Mouse (Mus musculus) midbrain, embryonic 15.5 days (tissue): ENCODE data around the gene Bphl. TPM values are rescaled to one million over a fixed set of nuclear protein-coding genes. Genes with fewer than 3 reads are reported as not detected.

ENCODE experiments used
- ATAC-seq: fragments of 200-750 bp; cut with Nextera tagmentation; replicated peaks from 2 replicates; pipeline ENCODE4 v1.8.0; 2017; ENCODE audit warnings: moderate TSS enrichment
- H3K27ac ChIP-seq: fragments of 300-500 bp; sonication (generic); 2 replicates; pipeline ENCODE4 v1.5.1; 2015; ENCODE audit warnings: mild to moderate bottlenecking, inconsistent platforms
- H3K27me3 ChIP-seq: fragments of 300-500 bp; sonication (generic); replicated peaks from 2 replicates; pipeline ENCODE4 v1.6.1; 2015; ENCODE audit warnings: inconsistent platforms
- H3K36me3 ChIP-seq: fragments of 300-500 bp; sonication (generic); replicated peaks from 2 replicates; pipeline ENCODE4 v1.6.1; 2015; ENCODE audit warnings: inconsistent platforms
- H3K4me1 ChIP-seq: fragments of 300-500 bp; sonication (generic); 2 replicates; pipeline ENCODE4 v1.6.1; 2015; ENCODE audit warnings: inconsistent platforms
- H3K4me2 ChIP-seq: fragments of 300-500 bp; sonication (generic); 2 replicates; pipeline ENCODE4 v1.6.1; 2015; ENCODE audit warnings: inconsistent platforms, mild to moderate bottlenecking, moderate library complexity
- H3K4me3 ChIP-seq: fragments of 300-500 bp; sonication (generic); 2 replicates; pipeline ENCODE4 v1.5.1; 2015; ENCODE audit warnings: mild to moderate bottlenecking, inconsistent platforms
- H3K9ac ChIP-seq: fragments of 300-500 bp; sonication (generic); 2 replicates; pipeline ENCODE4 v1.6.1; 2015; ENCODE audit warnings: mild to moderate bottlenecking, inconsistent platforms
- H3K9me3 ChIP-seq: fragments of 300-500 bp; sonication (generic); 2 replicates; pipeline ENCODE4 v1.6.1; 2016; ENCODE audit warnings: inconsistent platforms
- WGBS: fragments of 180-500 bp; shearing (Covaris S2); methylation state at CpG from one replicate; pipeline ENCODE4 v1.1.7; 2015; ENCODE audit warnings: mixed read lengths; 5-methylcytosine and 5-hydroxymethylcytosine counted together
- polyA plus RNA-seq: library from polyadenylated mRNA; unstranded; fragments of >200 nt; fragmentation: Nextera tagmentation; extraction: Ambion mirVana; gene quantifications from 2 replicates; pipeline ENCODE4 v1.2.1, GENCODE M21; 2015

Bphl gene
- polyA plus RNA-seq, 1 experiment from 2014 or later: 35.4 TPM

DNA sequence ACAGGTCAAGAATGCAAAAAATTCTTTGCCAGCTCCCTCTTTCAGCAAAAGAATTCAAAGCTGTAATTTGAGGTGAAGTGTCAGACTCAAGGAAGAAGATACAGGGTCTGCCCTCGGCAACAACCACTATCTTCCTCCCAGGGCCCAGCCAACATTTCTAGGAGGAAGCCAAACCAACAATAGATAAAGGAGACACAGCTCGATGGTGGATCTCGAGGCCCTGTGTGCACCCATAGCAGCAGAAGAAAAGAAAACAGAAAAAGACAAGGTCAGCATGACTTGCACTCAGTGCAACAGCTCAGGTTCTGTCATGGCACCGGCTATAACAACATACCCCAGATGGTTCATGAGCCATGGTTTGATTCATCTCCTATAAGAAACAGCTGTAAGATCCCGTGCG lies 79.1 kb downstream of the Bphl start:
- Histone ChIP-seq H3K4me1 (no peaks in the 10 kb centered on the region), H3K27ac (no peak overlapping the region), H3K9me3 (no peaks in the 10 kb centered on the region), H3K4me2 (no peak overlapping the region), H3K36me3 (no peaks in the 10 kb centered on the region), H3K9ac (no peak overlapping the region), H3K4me3 (no peak overlapping the region), H3K27me3 (no peaks in the 10 kb centered on the region)
- no peak for ATAC-seq
- WGBS: 83% methylated on average over 6 of the region's 6 CpGs

- Histone ChIP-seq H3K4me1 (peaks cover 15% of the 10 kb centered on the region), H3K36me3 (no peaks in the 10 kb centered on the region), H3K9ac (no peak overlapping the region), H3K27ac (no peak overlapping the region), H3K4me2 (no peak overlapping the region), H3K4me3 (no peak overlapping the region), H3K27me3 (no peaks in the 10 kb centered on the region), H3K9me3 (no peaks in the 10 kb centered on the region)
- WGBS: 72% methylated on average over 4 of the region's 4 CpGs
- ATAC-seq: no peak
These were observed 81.4 kb downstream of the Bphl start for GRCm38 (mm10) chr13:34118816-34119215.

DNA sequence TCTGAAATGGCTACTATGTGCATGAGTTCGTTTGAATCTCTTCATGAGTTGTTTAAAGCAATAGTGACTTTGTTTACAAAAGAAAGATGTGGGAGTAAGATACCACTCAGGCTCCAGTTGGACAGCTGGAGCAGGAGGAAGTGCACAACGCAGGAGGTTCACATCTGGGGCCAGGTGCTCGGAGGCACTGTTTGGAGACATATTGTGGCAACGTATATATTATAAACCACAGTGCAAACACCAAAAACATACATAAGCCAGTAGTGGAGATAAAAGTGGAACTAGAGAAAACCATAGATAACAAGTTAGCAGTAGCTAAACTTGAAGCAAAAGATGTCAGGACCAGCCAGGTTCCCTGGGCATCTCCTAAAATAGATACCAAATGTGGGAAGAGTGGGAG lies 82.0 kb downstream of the Bphl start:
- peaks cover 21% of the 10 kb centered on the region for H3K4me1 ChIP-seq
- no peak overlapping the region for H3K27ac ChIP-seq
- no peak for ATAC-seq
- H3K9ac ChIP-seq: no peak overlapping the region
- H3K27me3 ChIP-seq: no peaks in the 10 kb centered on the region
- WGBS: 85% methylated on average over 4 of the region's 4 CpGs
- no peaks in the 10 kb centered on the region for H3K36me3 ChIP-seq
- H3K4me2 ChIP-seq: no peak overlapping the region
- H3K4me3 ChIP-seq: no peak overlapping the region
- no peaks in the 10 kb centered on the region for H3K9me3 ChIP-seq

DNA sequence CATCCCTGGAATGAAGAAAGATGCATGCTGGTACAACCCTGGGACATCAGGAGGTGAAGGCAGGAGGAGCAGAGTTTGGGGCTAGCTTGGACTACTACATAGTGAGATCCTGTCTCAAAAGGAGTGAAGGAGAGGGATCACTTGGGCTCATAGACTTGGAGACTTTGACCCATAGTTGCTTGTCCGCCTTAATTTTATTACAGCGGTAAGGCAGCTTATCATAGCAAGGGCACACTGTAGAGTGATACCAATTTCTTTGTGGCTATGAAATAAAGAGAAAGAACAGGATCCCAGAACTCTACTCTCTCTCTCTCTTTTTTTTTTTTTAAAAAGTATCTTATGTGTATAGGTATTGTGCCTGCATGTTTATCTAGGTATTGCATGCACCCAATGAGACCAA lies 83.1 kb downstream of the Bphl start:
- 98% methylated on average over 2 of the region's 2 CpGs for WGBS
- Histone ChIP-seq H3K4me2 (no peak overlapping the region), H3K27me3 (no peaks in the 10 kb centered on the region), H3K4me3 (no peak overlapping the region), H3K9me3 (no peaks in the 10 kb centered on the region), H3K4me1 (peaks cover 32% of the 10 kb centered on the region), H3K36me3 (no peaks in the 10 kb centered on the region; the same call in 1 of the 2 replicates), H3K27ac (no peak overlapping the region), H3K9ac (no peak overlapping the region)
- ATAC-seq: no peak

Other genes starting within 250 kb of the Bphl start
- gene Serpinb6e, start 194.2 kb upstream of the Bphl start, polyA plus RNA-seq: not detected in 2 replicates
- 0.51 TPM in 1 of 2 replicates, not detected in the other for gene Serpinb6c, start 131.9 kb upstream of the Bphl start, polyA plus RNA-seq
- gene Nqo2, start 72.9 kb upstream of the Bphl start, polyA plus RNA-seq: 7.2 and 8.3 TPM in 2 replicates
- gene Ripk1, start 35.2 kb upstream of the Bphl start, polyA plus RNA-seq: 6.2 and 6.7 TPM in 2 replicates
- 29.1 and 33.9 TPM in 2 replicates for gene Serpinb6a, start 34.8 kb upstream of the Bphl start, polyA plus RNA-seq
- gene Tubb2a, start 40.4 kb downstream of the Bphl start, polyA plus RNA-seq: 3,188 and 3,263 TPM in 2 replicates
- 1,126 and 1,130 TPM in 2 replicates for gene Tubb2b, start 92.9 kb downstream of the Bphl start, polyA plus RNA-seq
- gene Psmg4, start 125.4 kb downstream of the Bphl start, polyA plus RNA-seq: 66.6 and 69.2 TPM in 2 replicates